In genomic region chr1:42693852-42694251, GRCm38 (mm10) we compare ENCODE assay signal across 8 mouse cellular contexts. TPM values are rescaled to one million over a fixed set of nuclear protein-coding genes. Genes with fewer than 3 reads are reported as not detected.
DNase-seq lines count a peak whose midpoint lies in the region; ATAC-seq and TF ChIP-seq lines count a peak whose summit lies in the region.

No protein-coding gene starts in this region.

- TF ChIP-seq POLR2A in cortical plate, adult 2 months (IDR thresholded peaks at IDR 0.05; ENCODE audit: extremely low read depth, insufficient read depth, low read length): peak; percentile 63

- no peaks in the 10 kb centered on the region for H3K9me3 ChIP-seq in heart, embryonic 14.5 days (ENCODE audit: control insufficient read depth, low read length)
- no peaks in the 10 kb centered on the region for H3K9me3 ChIP-seq in hindbrain, embryonic 10.5 days
- no peaks in the 10 kb centered on the region for H3K9me3 ChIP-seq in neural tube, embryonic 13.5 days

- H3K27me3 ChIP-seq in heart, embryonic 14.5 days (ENCODE audit: control insufficient read depth, insufficient read depth, low read length): peaks cover 91% of the 10 kb centered on the region
- H3K27me3 ChIP-seq in hindbrain, embryonic 10.5 days (ENCODE audit: insufficient read depth, poor library complexity, severe bottlenecking): peaks cover 47% of the 10 kb centered on the region
- peaks cover 8% of the 10 kb centered on the region; the same call in 1 of the 2 replicates for H3K27me3 ChIP-seq in neural tube, embryonic 13.5 days

- H3K9ac ChIP-seq in heart, embryonic 14.5 days (ENCODE audit: low read length): no peak overlapping the region
- peak overlapping the region; percentile 84 for H3K9ac ChIP-seq in neural tube, embryonic 13.5 days

- peak overlapping the region; percentile 77 for H3K4me2 ChIP-seq in heart, embryonic 14.5 days (ENCODE audit: low read length)
- H3K4me2 ChIP-seq in neural tube, embryonic 13.5 days: peak overlapping the region; percentile 86

- no peak for ATAC-seq in heart, embryonic 14.5 days (ENCODE audit: insufficient number of reproducible peaks, insufficient read depth, low FRiP score, low read depth)
- ATAC-seq in neural tube, embryonic 13.5 days (ENCODE audit: low read depth): no peak
- no peak for ATAC-seq in megakaryocyte-erythroid progenitor cell, adult 5-6 weeks (replicated peaks; ENCODE audit: low FRiP score, low TSS enrichment, poor library complexity, severe bottlenecking)

- WGBS in heart, embryonic 14.5 days: under 1% methylated on average over 22 of the region's 22 CpGs
- WGBS in hindbrain, embryonic 10.5 days: under 1% methylated on average over 22 of the region's 22 CpGs
- WGBS in neural tube, embryonic 13.5 days: under 1% methylated on average over 22 of the region's 22 CpGs

- DNase-seq in heart, adult 9 months (ENCODE audit: low spot score in 2 of 2): no peak
- peak; percentile 65 for DNase-seq in hindbrain, embryonic 10.5 days (ENCODE audit: low spot score)
- peak; percentile 71 to 75 for DNase-seq in layer of hippocampus, postnatal 36 days
- no peak for DNase-seq in testis, postnatal 10 days (ENCODE audit: low spot score)

- no peaks in the 10 kb centered on the region for H3K36me3 ChIP-seq in heart, embryonic 14.5 days (ENCODE audit: control insufficient read depth, insufficient read depth, low read length)
- peaks cover 22% of the 10 kb centered on the region for H3K36me3 ChIP-seq in hindbrain, embryonic 10.5 days
- H3K36me3 ChIP-seq in neural tube, embryonic 13.5 days: 0 out of 2 replicates have a peak, but pooled peaks cover 8% of the 10 kb centered on the region

- H3K27ac ChIP-seq in heart, embryonic 14.5 days (replicated peaks in 1 of 2; ENCODE audit: control insufficient read depth in 1 of 2, insufficient read depth in 1 of 2, low read depth in 2 of 2, low read length in 2 of 2): no peak overlapping the region
- H3K27ac ChIP-seq in cortical plate, adult 2 months (ENCODE audit: insufficient read depth, low read length): peak overlapping the region; percentile 92
- H3K27ac ChIP-seq in hindbrain, embryonic 10.5 days: peak overlapping the region; percentile 97
- H3K27ac ChIP-seq in neural tube, embryonic 13.5 days (replicated peaks): peak overlapping the region; percentile 97

- H3K4me1 ChIP-seq in heart, embryonic 14.5 days (ENCODE audit: control insufficient read depth in 2 of 2, insufficient read depth in 2 of 2, low read length in 2 of 2): peaks cover 7 to 34% of the 10 kb centered on the region in 2 experiments; a peak in 3 of 4 replicates
- H3K4me1 ChIP-seq in cortical plate, adult 2 months (ENCODE audit: control insufficient read depth, insufficient read depth, low read length): no peaks in the 10 kb centered on the region
- peaks cover 14% of the 10 kb centered on the region for H3K4me1 ChIP-seq in hindbrain, embryonic 10.5 days (replicated peaks)
- H3K4me1 ChIP-seq in neural tube, embryonic 13.5 days (replicated peaks): peaks cover 39% of the 10 kb centered on the region

- TF ChIP-seq CTCF in cortical plate, adult 2 months (IDR thresholded peaks at IDR 0.05; ENCODE audit: extremely low read depth, insufficient read depth, low read length): no peak

- peak overlapping the region; percentile 44 to 51 for H3K4me3 ChIP-seq in heart, embryonic 14.5 days (ENCODE audit: control insufficient read depth in 1 of 2, insufficient read depth in 1 of 2, low read depth in 1 of 2, low read length in 2 of 2)
- peak overlapping the region; percentile 93 for H3K4me3 ChIP-seq in cortical plate, adult 2 months (ENCODE audit: insufficient read depth, low read length)
- H3K4me3 ChIP-seq in hindbrain, embryonic 10.5 days: peak overlapping the region; percentile 84
- H3K4me3 ChIP-seq in neural tube, embryonic 13.5 days: peak overlapping the region; percentile 90

RNA-seq across cellular contexts. Expression of gene Pou3f3, which starts 1.7 kb away (rescaled TPM):
- polyA plus RNA-seq in heart, embryonic 14.5 days (2014; fragmentation: Nextera tagmentation; extraction: Ambion mirVana): 0.03 TPM in 1 of 2 replicates, not detected in the other
- polyA plus RNA-seq in cortical plate, adult 2 months (2012; rRNA removed): 37.5 and 39.1 TPM in 2 replicates
- 16.8 and 17.8 TPM in 2 replicates for polyA plus RNA-seq in hindbrain, embryonic 10.5 days (2016; fragmentation: Nextera tagmentation; extraction: Ambion mirVana)
- 10 to 100 TPM; 67.8 to 68.4 TPM for total RNA-seq in layer of hippocampus, postnatal 36 days (2021)
- polyA plus RNA-seq in neural tube, embryonic 13.5 days (2015; fragmentation: Nextera tagmentation; extraction: Ambion mirVana): 10.5 and 12.2 TPM in 2 replicates
- not detected in 2 replicates for total RNA-seq in megakaryocyte-erythroid progenitor cell, adult 5-6 weeks (2014; fragmentation: Nextera tagmentation)
- not detected in 2 replicates for total RNA-seq in megakaryocyte-erythroid progenitor cell, adult 5-6 weeks (2017)

Comparison
In these comparisons a context has a peak if more than half of its experiments do, and no peak if none do; other contexts are left out.
1. H3K27ac ChIP-seq: peak in cortical plate, adult 2 months (single experiment), hindbrain, embryonic 10.5 days (single experiment) and neural tube, embryonic 13.5 days (single experiment); none in heart, embryonic 14.5 days (0 of 2).
2. DNase-seq: peak in hindbrain, embryonic 10.5 days (single experiment) and layer of hippocampus, postnatal 36 days (2 of 2); none in heart, adult 9 months (0 of 2) and testis, postnatal 10 days (single experiment).
3. RNA of gene Pou3f3, which starts 1.7 kb away (polyA plus RNA-seq): 37.5 to 39.1 TPM in cortical plate, adult 2 months, 16.8 to 17.8 TPM in hindbrain, embryonic 10.5 days and 10.5 to 12.2 TPM in neural tube, embryonic 13.5 days; 0.03 TPM in heart, embryonic 14.5 days; every median in the first group is over 10 times any median in the second.
4. Peak in every context shown above with its lines, with median percentiles within 50 percentile points of each other: H3K4me3 ChIP-seq.